Mouse (Mus musculus): Measurements from ENCODE around the gene Fopnl. TPM values are rescaled to one million over a fixed set of nuclear protein-coding genes. Genes with fewer than 3 reads are reported as not detected.

The Fopnl gene
- polyA plus RNA-seq (2015; fragmentation: Nextera tagmentation; extraction: Ambion mirVana): 145 and 156 TPM in 2 replicates

GRCm38 (mm10) chr16:14316884-14317876 lies at the start of gene Fopnl:
Gene Fopnl (minus strand): TSS chr16:14317405.
- H3K27ac ChIP-seq (replicated peaks): peak within 1 kb of the TSS; percentile 91
- 4% methylated on average over 51 of the region's 51 CpGs for WGBS

DNA sequence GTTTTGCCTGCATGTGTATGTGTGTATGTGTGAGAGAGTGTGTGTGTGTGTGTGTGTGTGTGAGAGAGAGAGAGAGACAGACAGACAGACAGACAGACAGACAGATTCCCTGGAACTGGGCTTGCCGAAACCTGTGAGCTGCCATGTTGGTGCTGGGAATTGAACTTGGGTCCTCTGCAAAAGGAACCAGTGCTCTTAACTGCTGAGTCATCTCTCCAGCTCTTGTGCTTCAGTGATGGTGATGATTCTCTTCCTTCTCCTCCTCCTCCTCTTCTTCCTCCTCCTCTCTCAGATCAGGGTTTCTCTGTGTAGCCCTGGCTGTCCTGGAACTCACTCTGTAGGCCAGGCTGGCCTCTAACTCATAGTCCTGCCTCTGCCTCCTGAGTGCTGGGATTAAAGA lies 48.8 kb upstream of the Fopnl start:
- no peak overlapping the region for H3K4me3 ChIP-seq (replicated peaks)
- H3K27ac ChIP-seq (replicated peaks): no peak overlapping the region
- no peak for ATAC-seq (ENCODE audit: insufficient number of reproducible peaks, low FRiP score, low TSS enrichment, low read depth)
- no peaks in the 10 kb centered on the region for H3K27me3 ChIP-seq
- H3K4me2 ChIP-seq (replicated peaks): no peak overlapping the region
- H3K4me1 ChIP-seq: peaks cover 11% of the 10 kb centered on the region
- no peaks in the 10 kb centered on the region for H3K9me3 ChIP-seq (replicated peaks)
- H3K9ac ChIP-seq: no peak overlapping the region
- no peaks in the 10 kb centered on the region for H3K36me3 ChIP-seq
- WGBS: 100% methylated on average over 1 of the region's 1 CpGs

More at GRCm38 (mm10) chr16:14316884-14317876, at the start of gene Fopnl:
- no peaks in the 10 kb centered on the region for H3K27me3 ChIP-seq
- peak within 1 kb of the TSS; percentile 76 for H3K4me2 ChIP-seq (replicated peaks)
- H3K4me3 ChIP-seq (replicated peaks): peak within 1 kb of the TSS; percentile 79
- peak within 1 kb of the TSS; percentile 60 for H3K9ac ChIP-seq
- H3K9me3 ChIP-seq (replicated peaks): no peaks in the 10 kb centered on the region
- peaks cover 11% of the 10 kb centered on the region for H3K4me1 ChIP-seq
- ATAC-seq (ENCODE audit: insufficient number of reproducible peaks, low FRiP score, low TSS enrichment, low read depth): peak; percentile 100
- H3K36me3 ChIP-seq: peaks cover 13% of the 10 kb centered on the region

GRCm38 (mm10) chr16:14365457-14365856 lies 48.3 kb upstream of the Fopnl start:
- Histone ChIP-seq H3K4me3 (replicated peaks) (no peak overlapping the region), H3K9me3 (replicated peaks) (no peaks in the 10 kb centered on the region), H3K4me2 (replicated peaks) (no peak overlapping the region), H3K27me3 (no peaks in the 10 kb centered on the region), H3K4me1 (peaks cover 13% of the 10 kb centered on the region), H3K27ac (replicated peaks) (no peak overlapping the region), H3K9ac (no peak overlapping the region), H3K36me3 (no peaks in the 10 kb centered on the region)
- 77% methylated on average over 4 of the region's 4 CpGs for WGBS
- ATAC-seq (ENCODE audit: insufficient number of reproducible peaks, low FRiP score, low TSS enrichment, low read depth): no peak

DNA sequence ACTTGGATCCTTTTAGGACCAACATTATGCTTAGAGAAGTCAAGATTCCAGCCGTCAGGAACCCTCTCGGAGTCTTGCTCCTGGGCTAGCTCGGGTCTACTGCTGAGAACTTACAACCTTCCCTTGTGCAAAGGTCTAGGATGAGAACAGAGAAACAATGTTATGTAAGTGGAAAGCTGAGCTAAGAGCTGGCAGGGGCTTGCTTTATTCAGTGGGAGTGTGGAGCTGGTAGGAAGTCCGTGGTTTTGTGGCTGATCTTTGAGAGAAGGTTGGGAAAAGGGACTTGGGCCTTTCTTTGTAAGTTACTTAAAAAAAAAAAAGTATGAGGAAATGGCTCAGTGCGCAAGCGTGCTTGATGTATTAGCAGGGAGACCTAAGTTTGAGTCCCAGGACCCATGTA lies 46.9 kb upstream of the Fopnl start:
- no peak overlapping the region for H3K9ac ChIP-seq
- H3K27ac ChIP-seq (replicated peaks): no peak overlapping the region
- 89% methylated on average over 6 of the region's 6 CpGs for WGBS
- no peaks in the 10 kb centered on the region for H3K27me3 ChIP-seq
- H3K4me3 ChIP-seq (replicated peaks): no peak overlapping the region
- H3K4me1 ChIP-seq: peaks cover 13% of the 10 kb centered on the region
- no peaks in the 10 kb centered on the region for H3K36me3 ChIP-seq
- ATAC-seq (ENCODE audit: insufficient number of reproducible peaks, low FRiP score, low TSS enrichment, low read depth): no peak
- H3K4me2 ChIP-seq (replicated peaks): no peak overlapping the region
- H3K9me3 ChIP-seq (replicated peaks): no peaks in the 10 kb centered on the region

DNA sequence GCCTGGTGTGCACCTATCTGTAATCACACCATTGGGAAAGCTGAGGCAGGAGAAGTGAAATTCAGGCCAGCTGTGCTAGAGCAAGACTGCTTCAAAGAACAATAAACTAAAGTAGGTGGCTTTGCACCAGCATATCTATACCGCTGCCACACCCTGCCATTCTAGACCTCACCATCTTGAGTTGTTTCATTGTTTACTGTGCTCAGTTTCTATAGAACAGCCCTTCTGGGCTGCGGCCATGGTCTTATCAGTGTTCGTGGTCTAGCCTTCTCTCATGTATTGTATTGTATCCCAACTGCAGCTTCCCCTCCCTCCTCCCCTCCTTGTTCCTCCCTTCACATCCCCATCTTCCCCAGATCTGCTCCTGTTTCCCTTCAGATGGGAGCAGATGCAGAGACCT lies 46.3 kb upstream of the Fopnl start:
- H3K4me3 ChIP-seq (replicated peaks): no peak overlapping the region
- no peaks in the 10 kb centered on the region for H3K27me3 ChIP-seq
- H3K27ac ChIP-seq (replicated peaks): no peak overlapping the region
- H3K4me2 ChIP-seq (replicated peaks): no peak overlapping the region
- ATAC-seq (ENCODE audit: insufficient number of reproducible peaks, low FRiP score, low TSS enrichment, low read depth): no peak
- no peaks in the 10 kb centered on the region for H3K9me3 ChIP-seq (replicated peaks)
- H3K9ac ChIP-seq: no peak overlapping the region
- H3K4me1 ChIP-seq: peaks cover 13% of the 10 kb centered on the region
- H3K36me3 ChIP-seq: no peaks in the 10 kb centered on the region
- 90% methylated on average over 3 of the region's 3 CpGs for WGBS

DNA sequence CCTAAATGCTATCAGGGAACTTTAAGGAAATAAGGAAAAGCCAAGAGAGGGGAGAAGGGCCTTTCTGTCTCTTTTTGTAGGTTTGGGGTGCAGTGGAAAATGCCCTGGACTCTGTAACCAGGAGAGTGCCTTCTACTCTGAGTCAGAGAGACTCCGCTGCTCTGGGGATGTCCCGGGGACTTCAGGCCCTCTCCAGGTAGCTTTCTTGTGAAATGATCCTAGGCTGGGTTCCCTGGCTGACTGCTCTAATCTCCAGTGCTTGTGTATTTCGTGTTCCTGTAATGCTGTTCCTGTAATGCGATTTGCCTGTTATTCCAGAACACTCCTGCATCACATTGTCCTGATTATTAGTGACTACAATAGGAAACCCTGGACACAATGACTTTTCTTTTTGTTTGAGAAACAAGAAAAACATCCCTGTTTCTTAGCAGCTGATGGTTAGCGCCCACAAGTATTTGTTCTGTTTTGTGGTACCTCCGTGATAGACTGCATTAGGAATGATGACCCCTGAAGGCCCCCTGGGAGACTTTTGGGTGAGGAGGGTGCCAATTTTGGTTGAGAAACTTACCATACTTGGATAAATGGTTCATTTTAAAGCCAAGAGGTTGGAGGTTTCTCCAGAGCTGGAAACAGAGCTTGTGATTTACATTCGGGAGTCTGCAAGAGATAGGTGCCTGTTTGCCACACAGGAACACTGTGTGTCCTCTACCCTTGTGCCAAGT lies 45.1 kb upstream of the Fopnl start:
- H3K4me1 ChIP-seq: peaks cover 13% of the 10 kb centered on the region
- ATAC-seq (ENCODE audit: insufficient number of reproducible peaks, low FRiP score, low TSS enrichment, low read depth): no peak
- no peaks in the 10 kb centered on the region for H3K27me3 ChIP-seq
- H3K27ac ChIP-seq (replicated peaks): peak overlapping the region; percentile 65
- peak overlapping the region; percentile 79 for H3K4me3 ChIP-seq (replicated peaks)
- H3K4me2 ChIP-seq (replicated peaks): peak overlapping the region; percentile 88
- no peaks in the 10 kb centered on the region for H3K36me3 ChIP-seq
- H3K9ac ChIP-seq: peak overlapping the region; percentile 71
- no peaks in the 10 kb centered on the region for H3K9me3 ChIP-seq (replicated peaks)
- WGBS: 24% methylated on average over 7 of the region's 7 CpGs

GRCm38 (mm10) chr16:14361362-14362098 lies 44.3 kb upstream of the Fopnl start, which contains the start of gene Abcc1:
Gene Abcc1 (plus strand): TSS chr16:14361558.
- WGBS: 1% methylated on average over 50 of the region's 64 CpGs
- H3K36me3 ChIP-seq: no peaks in the 10 kb centered on the region
- no peaks in the 10 kb centered on the region for H3K27me3 ChIP-seq
- ATAC-seq (ENCODE audit: insufficient number of reproducible peaks, low FRiP score, low TSS enrichment, low read depth): peak; percentile 94
- peak within 1 kb of the TSS; percentile 65 for H3K27ac ChIP-seq (replicated peaks)
- H3K9ac ChIP-seq: peak within 1 kb of the TSS; percentile 71
- H3K4me2 ChIP-seq (replicated peaks): peak within 1 kb of the TSS; percentile 88
- peak within 1 kb of the TSS; percentile 79 for H3K4me3 ChIP-seq (replicated peaks)
- H3K4me1 ChIP-seq: peaks cover 13% of the 10 kb centered on the region
- no peaks in the 10 kb centered on the region for H3K9me3 ChIP-seq (replicated peaks)

- no peak for ATAC-seq (ENCODE audit: insufficient number of reproducible peaks, low FRiP score, low TSS enrichment, low read depth)
- H3K27ac ChIP-seq (replicated peaks): peak overlapping the region; percentile 53; the same call in 1 of the 2 replicates
- no peaks in the 10 kb centered on the region for H3K36me3 ChIP-seq
- no peaks in the 10 kb centered on the region for H3K9me3 ChIP-seq (replicated peaks)
- peak overlapping the region; percentile 79 for H3K4me3 ChIP-seq (replicated peaks)
- WGBS: 4% methylated on average over 7 of the region's 7 CpGs
- H3K27me3 ChIP-seq: no peaks in the 10 kb centered on the region
- peak overlapping the region; percentile 88 for H3K4me2 ChIP-seq (replicated peaks)
- peak overlapping the region; percentile 47 for H3K9ac ChIP-seq
- H3K4me1 ChIP-seq: peaks cover 13% of the 10 kb centered on the region
Measured at GRCm38 (mm10) chr16:14360931-14361330, 43.7 kb upstream of the Fopnl start.

- no peaks in the 10 kb centered on the region for H3K27me3 ChIP-seq
- H3K36me3 ChIP-seq: no peaks in the 10 kb centered on the region
- peaks cover 13% of the 10 kb centered on the region for H3K4me1 ChIP-seq
- no peak overlapping the region for H3K4me3 ChIP-seq (replicated peaks)
- no peak overlapping the region for H3K9ac ChIP-seq
- WGBS: 64% methylated on average over 1 of the region's 1 CpGs
- no peak overlapping the region for H3K4me2 ChIP-seq (replicated peaks)
- no peak overlapping the region for H3K27ac ChIP-seq (replicated peaks)
- no peak for ATAC-seq (ENCODE audit: insufficient number of reproducible peaks, low FRiP score, low TSS enrichment, low read depth)
- H3K9me3 ChIP-seq (replicated peaks): no peaks in the 10 kb centered on the region
Measured at GRCm38 (mm10) chr16:14358531-14358930, 41.3 kb upstream of the Fopnl start.

DNA sequence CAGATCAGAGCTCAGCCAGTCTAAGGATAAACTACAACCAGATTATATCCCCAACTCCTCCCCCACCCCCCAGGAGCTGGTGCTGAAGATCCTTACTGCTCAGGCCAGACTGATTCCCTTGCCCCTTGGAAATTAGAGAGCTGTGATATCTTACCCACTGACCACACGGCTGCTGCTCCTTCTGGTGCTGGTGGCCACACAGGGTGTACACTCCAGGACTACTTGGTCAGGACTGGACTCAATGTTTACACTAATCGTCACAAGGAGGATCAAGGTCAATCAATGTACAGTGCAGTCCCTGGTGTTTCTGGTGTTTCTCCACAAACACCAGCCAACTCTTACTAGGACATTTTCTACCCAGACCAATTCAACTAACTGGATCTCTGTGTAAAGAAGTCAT lies 40.7 kb upstream of the Fopnl start:
- no peak for ATAC-seq (ENCODE audit: insufficient number of reproducible peaks, low FRiP score, low TSS enrichment, low read depth)
- Histone ChIP-seq H3K9ac (no peak overlapping the region), H3K36me3 (no peaks in the 10 kb centered on the region), H3K4me3 (replicated peaks) (no peak overlapping the region), H3K9me3 (replicated peaks) (no peaks in the 10 kb centered on the region), H3K4me1 (peaks cover 13% of the 10 kb centered on the region), H3K27ac (replicated peaks) (no peak overlapping the region), H3K4me2 (replicated peaks) (no peak overlapping the region), H3K27me3 (no peaks in the 10 kb centered on the region)
- WGBS: 75% methylated on average over 2 of the region's 2 CpGs

GRCm38 (mm10) chr16:14352663-14353062 lies 35.5 kb upstream of the Fopnl start:
- no peaks in the 10 kb centered on the region for H3K4me1 ChIP-seq
- H3K27ac ChIP-seq (replicated peaks): no peak overlapping the region
- ATAC-seq (ENCODE audit: insufficient number of reproducible peaks, low FRiP score, low TSS enrichment, low read depth): no peak
- WGBS: 40% methylated on average over 5 of the region's 5 CpGs
- no peak overlapping the region for H3K4me3 ChIP-seq (replicated peaks)
- no peaks in the 10 kb centered on the region for H3K27me3 ChIP-seq
- H3K9ac ChIP-seq: no peak overlapping the region
- no peaks in the 10 kb centered on the region for H3K9me3 ChIP-seq (replicated peaks)
- no peaks in the 10 kb centered on the region for H3K36me3 ChIP-seq
- H3K4me2 ChIP-seq (replicated peaks): no peak overlapping the region

Measured in embryonic facial prominence, embryonic 15.5 days (tissue).